Mouse (Mus musculus) right cerebral cortex, adult 18-20 months (tissue): Measurements from ENCODE around the gene Cryzl1.

Experiments
- DNase-seq: peaks from one replicate; pipeline ENCODE4 v3.0.0; 2022; ENCODE audit warnings: mixed read lengths

The Cryzl1 gene

DNA sequence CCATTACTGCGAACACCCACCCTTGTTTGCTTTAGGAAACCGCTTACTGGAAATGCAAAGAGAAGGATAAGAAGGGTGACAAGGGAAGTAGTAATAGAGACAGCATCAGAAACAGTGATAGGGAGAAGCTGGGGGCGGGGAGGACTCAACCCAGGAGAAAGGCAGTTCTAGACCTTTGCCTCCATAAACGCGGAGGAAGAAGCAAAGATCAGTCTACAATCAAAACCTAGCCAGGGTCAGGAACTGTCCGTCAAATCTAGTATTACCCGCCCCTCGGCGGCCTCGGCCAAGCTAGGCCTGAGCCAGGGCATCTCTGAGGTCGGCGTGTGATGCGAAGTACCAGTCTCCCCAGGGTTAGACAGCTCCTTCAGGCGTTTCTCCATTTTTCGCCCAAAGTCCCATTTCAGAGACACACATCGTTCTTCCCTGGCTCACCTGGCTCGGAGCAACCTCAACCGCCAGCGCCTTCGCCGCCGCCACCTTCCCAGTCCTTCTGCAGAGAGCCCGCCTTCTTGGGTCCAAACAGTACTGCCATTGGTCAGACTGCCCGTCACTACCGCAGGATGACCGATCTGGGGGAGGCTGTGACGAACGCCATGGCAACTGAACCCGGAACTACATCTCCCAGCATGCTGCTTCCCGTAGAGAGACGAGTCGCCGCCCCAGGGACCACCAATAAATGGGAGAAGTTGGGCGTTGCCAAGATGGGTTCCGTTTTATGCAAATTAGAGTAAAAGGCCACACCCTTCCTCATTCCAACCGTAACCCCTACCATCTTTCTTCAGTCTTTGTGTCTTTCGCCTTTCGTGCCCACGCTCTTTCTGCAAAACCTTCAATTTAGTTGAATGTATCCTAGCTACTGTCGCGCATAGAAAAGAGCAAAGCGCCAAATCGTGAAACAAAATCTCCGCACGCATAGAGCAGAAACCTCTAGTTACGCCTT lies at the start of gene Cryzl1:
Cryzl1 (minus strand) TSS at position 853 of the 943 bp plus-strand sequence.
- peak; percentile 100 for DNase-seq

- DNase-seq, result no peak
Observed at GRCm38 (mm10) chr16:91772586-91772985, 43.8 kb upstream of the Cryzl1 start.

GRCm38 (mm10) chr16:91771334-91771733 lies 42.6 kb upstream of the Cryzl1 start:
- DNase-seq, result no peak

DNA sequence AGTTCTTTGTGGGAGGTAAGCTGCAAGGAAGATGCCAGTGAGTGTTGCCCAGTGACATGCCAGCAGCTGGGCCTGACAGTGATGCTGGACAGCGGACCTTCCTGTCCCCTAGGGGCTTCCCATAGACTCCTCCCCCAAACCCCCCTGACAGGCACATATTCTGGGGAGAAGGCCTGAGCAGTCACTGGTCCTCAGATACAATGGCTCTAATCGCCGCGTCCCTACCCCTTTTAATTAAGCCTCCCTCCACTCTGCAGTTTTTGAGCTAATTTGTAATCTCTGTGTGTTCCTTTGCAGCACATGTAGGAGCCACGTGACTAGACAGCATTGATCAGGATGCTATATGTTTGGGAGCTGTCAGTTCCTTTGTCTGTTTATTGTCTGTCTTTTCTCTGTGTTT lies 41.9 kb upstream of the Cryzl1 start:
- no peak for DNase-seq

DNA sequence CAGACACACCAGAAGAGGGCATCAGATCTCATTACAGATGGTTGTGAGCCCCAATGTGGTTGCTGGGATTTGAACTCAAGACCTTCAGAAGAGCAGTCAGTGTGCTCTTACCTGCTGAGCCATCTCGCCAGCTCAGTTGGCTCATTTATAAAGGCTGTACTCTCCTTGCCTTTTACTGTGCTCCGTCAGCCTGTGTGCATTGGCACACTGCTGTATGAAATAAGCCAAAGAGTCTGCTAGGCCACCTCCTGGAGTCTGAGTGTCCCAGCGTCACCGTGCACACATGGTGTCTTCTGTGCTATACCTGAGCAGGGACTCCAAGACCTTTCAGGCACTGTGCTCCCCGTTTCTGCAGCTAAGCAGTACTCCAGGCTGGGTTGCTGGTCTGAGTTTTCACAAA lies 41.1 kb upstream of the Cryzl1 start:
- no peak for DNase-seq

GRCm38 (mm10) chr16:91768586-91768985 lies 39.8 kb upstream of the Cryzl1 start:
- no peak for DNase-seq

- peak; percentile 21 for DNase-seq
Observed at GRCm38 (mm10) chr16:91767165-91767701, 38.5 kb upstream of the Cryzl1 start.

GRCm38 (mm10) chr16:91765816-91766210 lies 37.0 kb upstream of the Cryzl1 start:
- no peak for DNase-seq

DNA sequence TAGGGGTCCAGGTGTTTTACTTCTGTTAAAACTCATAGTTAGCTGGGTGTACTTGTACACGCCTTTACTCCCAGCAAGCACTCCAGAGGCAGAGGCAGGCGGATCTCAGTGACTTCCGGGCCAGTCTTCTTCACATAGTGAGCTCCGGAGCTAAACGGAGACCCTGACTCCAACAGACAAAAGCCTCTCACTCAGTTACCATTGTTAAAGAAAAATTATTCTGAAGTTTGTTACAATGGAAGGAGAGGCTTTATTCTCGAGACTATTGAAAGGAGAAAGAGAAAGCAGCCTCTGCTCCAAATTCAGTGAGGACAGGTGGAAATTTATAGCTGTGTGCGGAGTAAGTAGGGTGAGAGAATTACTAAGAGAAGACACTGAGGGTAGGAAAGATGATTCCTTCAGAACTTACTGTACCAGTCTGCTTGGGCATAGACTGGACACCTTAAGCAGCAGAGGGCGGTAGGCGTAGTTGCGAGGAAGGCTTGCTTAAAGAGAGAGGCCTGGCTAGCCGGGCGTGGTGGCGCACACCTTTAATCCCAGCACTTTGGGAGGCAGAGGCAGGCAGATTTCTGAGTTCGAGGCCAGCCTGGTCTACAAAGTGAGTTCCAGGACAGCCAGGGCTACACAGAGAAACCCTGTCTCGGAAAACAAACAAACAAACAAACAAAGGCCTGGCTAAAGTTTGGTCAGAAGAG lies 36.5 kb upstream of the Cryzl1 start:
- DNase-seq, result no peak

GRCm38 (mm10) chr16:91764414-91764813 lies 35.6 kb upstream of the Cryzl1 start:
- no peak for DNase-seq

GRCm38 (mm10) chr16:91763975-91764374 lies 35.2 kb upstream of the Cryzl1 start:
- no peak for DNase-seq

- DNase-seq, result no peak
Observed at GRCm38 (mm10) chr16:91762476-91762875, 33.7 kb upstream of the Cryzl1 start.

DNA sequence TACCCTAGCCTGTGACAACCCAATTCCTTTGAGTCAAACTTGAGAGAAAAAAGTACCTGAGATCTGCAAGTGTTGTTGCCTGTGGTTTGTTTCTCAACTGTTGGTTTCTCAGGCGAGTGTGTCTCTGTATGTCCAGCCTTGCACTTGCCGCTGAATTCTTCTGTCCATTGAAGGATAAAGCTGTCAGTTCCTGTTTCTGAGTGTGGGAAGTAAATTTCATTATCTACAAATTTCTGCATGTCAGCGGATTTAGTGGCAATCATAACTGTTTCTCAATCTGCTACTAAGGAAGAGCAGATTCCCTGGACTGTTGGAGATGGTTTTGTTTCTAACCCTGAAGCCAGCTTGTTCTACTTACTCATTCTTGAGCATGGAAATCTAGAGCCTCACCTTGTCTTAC lies 33.0 kb upstream of the Cryzl1 start:
- DNase-seq, result no peak

- DNase-seq, result no peak
Observed at GRCm38 (mm10) chr16:91761202-91761601, 32.4 kb upstream of the Cryzl1 start.

GRCm38 (mm10) chr16:91754957-91755356 lies 26.2 kb upstream of the Cryzl1 start:
- no peak for DNase-seq

DNA sequence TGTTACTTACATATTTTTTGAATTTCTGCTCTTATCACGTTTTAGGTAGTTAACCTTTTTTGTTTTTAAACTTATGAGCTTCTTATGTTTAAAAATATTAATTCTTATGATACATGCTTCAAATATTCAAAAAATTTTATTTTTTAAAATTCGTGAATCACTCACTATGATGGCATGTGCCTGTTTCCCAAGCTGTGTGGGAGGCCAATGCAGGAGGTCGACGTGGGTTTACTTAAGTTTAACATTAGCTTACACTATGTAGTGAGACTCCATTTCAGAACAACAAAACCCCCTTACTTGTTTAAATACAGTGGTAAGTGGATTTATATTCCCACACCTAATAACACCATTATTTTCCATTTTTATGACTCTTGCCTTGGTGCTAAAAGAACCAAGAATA lies 24.8 kb upstream of the Cryzl1 start:
- DNase-seq, result no peak

DNA sequence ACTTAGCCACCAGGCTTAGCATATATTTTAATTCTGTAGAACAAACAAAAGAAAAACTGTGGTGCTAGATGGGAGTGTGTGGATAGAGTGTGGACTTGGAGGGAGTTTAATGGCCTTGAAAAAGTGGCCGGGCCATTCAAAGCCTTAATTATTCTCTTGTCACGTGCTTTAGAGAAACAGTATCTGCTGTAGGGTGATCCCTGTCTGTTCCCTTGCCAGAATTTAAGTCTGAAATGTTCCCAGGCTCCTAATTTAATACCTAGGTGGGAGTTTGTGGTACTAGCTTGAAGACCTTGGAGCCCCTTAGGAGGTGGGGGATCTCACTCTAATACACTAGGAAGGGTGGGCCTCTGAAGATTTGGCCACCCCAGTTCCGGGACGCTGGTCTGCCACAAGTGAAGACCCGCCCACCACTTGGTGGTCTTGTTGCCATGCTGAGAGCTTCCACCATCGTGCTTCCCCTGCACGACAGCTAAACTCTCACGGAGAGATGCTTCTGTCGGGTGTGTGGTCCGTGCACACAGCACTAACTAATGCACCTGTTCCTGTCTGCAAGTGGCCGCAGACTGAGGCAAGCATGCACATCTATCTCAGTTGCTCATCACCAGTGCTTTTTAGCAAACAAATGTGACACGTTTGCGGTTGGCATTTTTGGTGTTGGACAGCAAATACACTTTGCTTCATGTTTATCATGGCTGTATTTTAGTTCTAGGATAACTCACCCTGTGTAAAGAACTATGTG lies 23.0 kb upstream of the Cryzl1 start:
- no peak for DNase-seq

DNA sequence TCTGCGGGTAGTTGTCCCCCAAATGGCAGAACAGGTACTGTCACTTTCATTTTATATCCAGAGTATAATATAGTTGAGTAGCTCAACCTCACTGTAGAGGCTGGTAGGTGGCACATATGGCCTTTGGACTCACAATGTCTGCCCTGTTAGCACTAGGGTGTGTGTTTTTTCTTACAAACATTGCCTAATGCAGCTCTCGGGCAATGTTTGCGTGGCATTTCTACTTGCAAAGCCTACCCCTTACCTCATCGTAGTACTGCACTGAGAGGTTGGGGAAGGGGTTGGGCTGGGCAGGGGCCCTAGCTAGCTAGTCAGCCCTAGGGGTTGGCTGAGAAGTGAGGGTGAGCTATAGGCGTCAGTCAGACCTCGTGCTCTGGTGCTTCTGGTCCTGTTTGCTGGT lies 18.8 kb upstream of the Cryzl1 start:
- DNase-seq, result no peak

DNA sequence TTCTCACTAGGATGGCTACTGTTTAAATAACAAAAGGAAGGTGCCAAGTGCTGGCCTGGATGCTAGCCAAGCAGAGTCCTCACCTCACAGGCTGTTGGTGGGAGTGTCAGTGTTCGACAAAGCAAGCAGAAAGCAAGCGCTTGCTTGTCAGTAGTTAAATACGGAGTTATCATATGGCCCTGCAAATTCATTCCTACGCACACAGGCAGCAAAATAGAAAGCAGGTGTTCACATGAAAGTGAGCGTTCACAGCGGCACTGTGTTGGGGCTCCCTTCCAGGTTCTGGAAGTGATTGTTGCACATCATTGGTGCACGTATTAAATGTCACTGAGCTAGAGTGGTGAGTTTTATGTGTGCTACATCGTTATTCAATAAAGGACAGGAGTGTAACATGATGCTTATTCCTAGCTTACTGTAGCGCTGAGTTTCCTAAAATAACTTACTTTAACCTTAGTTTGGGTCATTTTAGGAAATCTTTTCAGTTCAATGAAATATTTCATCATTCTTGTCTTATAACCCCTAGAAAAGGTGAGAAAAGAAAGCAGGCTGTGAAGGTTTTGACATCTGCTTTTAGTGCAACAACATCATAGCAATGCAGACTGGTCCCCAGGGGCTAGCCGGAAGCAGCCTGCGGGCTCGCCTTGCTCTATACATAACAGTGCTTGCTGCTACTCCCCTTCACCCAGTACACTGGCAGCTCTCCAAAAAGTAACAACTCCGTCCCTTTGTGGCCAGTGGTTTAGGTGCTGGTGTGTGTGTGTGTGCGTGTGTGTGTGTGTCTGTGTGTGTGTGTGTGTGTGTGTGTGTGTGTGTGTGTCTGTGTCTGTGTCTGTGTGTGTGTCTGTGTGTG lies 17.6 kb upstream of the Cryzl1 start:
- peak; percentile 67 for DNase-seq

DNA sequence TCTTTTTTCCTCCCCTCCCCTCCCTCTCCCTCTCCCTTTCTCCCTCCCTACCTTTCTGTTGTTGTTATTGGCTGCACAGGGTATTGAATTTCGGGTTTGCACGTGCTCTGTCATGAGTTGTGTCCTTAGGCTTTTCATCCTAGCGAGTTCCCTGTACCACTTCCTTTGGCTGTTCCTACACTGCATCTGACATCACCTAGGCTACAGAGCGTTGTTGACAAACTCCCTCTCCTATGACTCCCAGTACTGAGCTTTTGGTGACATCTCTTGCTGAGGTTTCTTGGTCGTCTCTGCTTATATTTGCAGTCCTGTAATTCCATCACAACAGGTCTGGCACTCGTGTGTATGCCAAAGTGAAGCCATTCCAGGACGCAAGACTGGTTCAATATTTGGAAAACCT lies 14.3 kb upstream of the Cryzl1 start:
- no peak for DNase-seq

DNA sequence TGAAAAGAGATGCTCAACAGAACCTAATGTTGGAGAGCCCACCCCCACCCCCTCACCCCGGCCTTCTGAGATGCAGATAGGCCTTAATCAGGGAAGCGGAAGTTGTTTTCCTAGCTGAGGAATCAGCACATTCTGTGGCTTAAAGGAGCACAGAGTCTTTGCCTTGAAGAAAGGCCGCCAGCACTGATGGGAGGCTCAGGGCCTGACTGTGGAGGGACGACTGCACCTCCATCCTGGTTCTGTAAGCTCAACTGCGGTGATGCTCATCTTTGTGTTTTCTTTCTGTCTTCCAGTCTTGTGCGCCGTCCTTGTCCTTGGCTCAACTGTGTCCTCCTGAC lies 12.1 kb upstream of the Cryzl1 start:
- no peak for DNase-seq

GRCm38 (mm10) chr16:91740184-91740917 lies 11.6 kb upstream of the Cryzl1 start:
- DNase-seq, result no peak
